Mouse (Mus musculus): ENCODE data around the gene Ascl2.

Gene Ascl2

DNA sequence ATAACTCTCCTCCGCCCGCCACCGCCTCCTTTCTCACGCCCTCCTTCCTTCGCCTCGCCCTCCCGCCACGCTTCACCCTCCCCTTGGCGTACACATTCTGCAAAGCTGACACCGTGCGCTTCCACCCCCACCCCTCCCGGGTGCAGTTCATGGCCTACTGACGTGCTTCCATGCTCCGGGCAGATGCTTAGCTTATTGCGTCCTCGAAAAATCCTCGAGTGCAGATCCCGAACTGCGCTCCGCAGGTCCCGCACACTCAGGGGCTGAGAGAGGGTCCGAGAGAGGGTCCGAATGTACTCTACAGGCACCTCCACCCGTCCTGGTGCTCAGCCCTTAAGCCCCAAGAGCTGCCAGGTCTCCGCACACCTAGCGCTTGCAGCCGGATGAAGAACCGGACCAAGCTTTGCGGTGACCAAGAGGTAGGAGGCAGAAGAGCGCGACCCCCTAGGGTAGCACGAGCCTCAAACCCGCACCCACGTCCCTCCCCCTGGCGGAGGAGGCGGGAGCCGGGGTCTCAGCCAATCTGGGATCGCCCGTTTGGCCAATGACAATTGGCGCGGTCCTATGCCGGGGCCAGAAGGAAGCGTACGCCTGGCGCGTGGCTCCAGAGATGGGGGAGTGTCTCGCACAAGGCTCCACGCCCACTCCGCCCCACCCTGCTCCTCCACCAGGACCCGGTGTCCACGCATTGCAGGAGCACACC is at the start of gene Ascl2:
Ascl2 (minus strand) TSS at position 456 of the 703 bp plus-strand sequence.
- no peak for DNase-seq (ENCODE audit: low spot score)

DNA sequence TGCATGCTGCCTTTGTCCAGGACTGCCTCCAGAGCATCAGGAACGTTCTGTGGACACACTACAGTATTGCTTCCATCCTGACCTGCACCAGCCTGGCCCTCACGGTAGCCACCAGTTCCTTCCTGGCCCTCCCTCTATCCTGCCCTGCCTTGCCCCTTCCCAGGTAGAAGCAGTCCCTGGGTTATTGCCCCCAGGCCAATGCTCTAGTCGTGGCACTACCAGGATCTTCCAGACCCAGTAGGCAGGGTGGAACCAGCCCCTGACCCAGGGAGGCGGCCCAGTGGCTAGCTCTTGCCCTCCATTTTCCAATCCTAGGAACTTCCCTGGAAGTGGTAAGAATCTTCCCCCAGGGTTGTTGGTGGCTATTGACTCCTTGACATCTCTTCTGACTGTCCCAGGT is 48.1 kb upstream of the Ascl2 start:
- no peak for DNase-seq (ENCODE audit: low spot score)

DNA sequence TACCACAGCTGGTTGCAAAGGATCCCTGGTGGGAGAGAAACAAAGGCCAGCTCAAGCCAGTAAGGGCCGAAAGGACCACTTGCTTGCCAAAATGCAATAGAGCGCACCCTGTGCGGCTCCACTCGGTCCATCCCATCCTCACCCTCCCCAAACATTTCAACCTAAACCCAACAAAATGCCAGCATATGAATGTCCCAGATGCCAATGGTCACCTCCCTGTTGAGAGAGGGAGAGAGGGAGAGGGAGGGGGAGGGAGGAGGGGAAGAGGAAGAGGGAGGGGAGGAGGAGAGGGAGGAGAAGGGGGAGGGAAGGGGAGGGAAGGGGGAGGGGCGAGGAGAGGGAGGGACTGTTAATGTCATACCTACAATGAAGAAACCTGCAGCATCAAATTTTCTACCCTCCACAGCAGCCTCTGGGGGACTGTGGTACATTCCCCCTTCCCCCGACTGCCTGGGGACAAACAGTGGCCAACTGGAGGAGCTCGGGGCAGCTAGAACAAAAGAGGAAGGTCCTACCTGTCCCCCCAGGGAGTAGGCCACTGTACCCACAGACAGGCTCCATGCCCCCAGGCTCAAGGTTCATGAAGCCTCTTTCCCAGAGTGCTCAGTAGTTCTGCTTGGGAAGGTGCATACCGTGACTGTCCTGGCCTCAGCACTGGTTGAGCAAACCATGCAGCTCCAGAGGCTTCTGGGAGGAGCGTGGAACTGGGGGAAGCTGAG is 47.5 kb upstream of the Ascl2 start:
- no peak for DNase-seq (ENCODE audit: low spot score)

DNA sequence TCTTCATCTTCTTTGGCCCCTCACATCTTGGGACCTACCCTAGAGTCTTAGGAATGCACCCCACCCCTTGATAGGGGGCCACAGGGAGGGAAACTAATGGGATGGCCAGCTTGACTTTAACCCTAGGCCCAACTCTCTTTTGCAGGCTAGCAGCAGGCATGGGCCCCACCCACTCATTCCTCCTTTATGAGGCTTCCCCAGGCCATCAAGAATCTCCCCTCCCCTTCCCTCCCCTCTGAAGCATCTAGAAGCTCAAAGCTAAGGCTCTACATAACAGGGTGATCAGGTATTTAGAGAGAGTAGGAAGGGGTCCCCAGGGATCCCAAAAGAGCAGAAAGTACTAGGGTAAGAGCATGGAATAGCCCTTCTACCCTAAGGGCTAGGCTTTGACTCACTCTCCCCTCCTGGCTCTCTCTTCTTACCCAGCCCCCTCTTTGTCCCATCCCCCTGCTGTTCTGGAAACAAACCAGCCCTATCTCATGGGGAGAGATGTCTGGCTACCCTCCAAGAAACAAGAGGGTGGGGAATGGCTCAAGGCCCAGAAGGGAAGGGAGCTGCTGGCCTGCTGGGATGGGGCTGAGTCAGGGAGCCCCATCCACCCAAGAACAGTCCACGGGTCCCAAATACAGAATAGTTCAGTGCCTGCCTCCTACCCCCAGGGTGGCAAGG is 46.8 kb upstream of the Ascl2 start:
- peak; percentile 79 for DNase-seq (ENCODE audit: low spot score)

DNA sequence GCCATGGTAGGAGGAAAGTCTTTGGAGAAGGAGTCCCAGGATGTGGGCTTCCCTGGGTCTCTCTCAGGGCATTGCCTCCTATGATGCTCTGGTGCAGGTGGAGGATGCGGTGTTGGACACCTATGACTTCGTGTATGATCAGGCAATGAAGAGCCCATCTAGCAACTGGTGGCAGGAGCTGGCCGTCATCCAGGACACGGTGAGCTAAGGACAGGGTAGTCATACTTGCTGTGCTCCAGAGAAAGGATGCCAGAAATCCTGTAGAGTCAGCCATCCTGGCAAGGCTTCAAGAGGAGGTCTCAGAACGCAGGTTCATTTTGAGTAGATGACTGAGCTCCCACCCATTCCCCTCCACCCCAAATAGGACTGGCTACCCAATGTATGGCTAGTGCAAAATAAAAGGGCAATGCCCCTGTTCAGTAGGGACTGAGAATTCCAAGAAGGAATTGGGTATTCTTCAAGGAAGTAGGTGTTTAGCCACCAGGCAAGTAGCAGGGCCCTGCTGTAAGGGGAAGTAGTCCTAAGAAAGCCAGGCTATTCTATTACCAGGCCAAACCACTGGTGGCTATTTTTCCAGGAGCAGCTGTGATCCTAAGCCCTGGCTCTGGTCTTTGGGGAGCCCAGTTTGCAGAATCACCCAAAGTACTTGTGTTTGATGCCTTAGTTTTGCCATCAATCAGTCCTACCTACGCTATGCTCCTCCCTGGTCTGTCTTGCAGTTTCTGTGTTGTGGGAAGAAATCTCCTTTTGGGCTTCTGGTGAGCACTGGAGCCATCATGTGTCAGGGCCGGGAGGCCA is 46.0 kb upstream of the Ascl2 start:
- DNase-seq (ENCODE audit: low spot score): no peak

DNA sequence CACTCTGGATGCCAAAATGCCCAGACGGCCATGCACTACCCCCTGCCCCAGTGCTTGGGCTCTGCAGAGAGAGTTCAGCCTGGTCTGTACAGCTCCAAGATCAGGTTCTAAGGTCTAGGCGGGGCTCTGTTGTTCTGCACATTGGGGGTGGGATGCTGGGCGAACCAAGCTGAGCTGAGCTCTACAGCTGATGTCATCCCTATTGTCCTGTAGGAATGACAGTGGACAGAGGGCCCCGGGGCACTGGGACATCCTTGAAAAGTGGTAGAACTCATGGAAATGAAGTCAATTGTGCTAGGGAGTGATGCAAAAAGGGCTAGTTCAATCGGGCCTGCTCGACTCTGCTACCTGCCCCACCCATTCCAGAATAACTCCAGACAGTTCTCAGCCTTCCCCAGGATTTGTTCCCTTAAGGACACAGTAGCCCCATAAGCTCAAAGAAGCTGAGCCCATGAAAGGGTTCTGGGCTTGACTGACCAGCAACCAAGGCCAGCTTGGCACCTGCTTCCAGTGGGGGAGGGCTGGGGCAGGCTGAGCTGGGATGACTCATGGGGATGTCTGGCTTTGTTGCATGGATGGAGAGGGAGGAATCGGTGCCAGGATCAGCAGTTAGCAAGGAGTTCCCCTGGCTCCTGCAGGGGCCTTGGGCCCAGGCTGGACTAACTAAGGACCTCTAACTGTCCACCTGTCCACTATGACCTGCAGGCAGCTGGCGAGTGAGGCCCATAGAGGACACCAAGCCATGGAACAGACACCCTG is 44.5 kb upstream of the Ascl2 start:
- peak; percentile 73 for DNase-seq (ENCODE audit: low spot score)

DNA sequence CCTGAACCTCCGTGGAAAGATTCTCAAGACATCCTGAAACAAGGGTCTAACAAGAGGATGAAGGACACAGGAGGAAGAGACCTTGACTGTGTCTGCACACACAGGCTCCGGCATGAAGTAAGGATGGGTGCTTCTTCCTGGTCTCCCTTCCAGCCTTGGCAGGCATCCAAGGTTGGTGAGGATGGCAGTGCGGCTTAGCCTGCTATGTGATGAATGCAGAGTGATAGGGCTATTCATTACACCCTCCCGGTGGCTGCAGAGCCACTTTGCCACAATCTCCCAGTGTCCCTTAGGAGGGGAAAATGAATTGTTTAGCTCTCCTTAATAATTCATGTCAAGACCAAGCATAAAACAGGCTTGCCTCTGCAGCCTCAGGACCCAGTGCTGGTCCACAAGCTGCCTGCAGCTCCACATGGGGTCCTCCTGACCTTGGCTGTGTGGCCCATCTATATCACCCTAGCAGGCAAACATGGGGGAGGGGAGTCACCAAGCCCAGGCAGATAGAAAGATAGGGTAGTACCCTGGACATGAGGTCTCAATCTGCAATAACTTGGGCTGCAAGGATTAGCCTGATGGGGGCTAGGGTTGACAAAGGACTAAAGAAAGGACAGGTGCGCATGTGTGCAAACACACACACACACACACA is 43.3 kb upstream of the Ascl2 start:
- no peak for DNase-seq (ENCODE audit: low spot score)

DNA sequence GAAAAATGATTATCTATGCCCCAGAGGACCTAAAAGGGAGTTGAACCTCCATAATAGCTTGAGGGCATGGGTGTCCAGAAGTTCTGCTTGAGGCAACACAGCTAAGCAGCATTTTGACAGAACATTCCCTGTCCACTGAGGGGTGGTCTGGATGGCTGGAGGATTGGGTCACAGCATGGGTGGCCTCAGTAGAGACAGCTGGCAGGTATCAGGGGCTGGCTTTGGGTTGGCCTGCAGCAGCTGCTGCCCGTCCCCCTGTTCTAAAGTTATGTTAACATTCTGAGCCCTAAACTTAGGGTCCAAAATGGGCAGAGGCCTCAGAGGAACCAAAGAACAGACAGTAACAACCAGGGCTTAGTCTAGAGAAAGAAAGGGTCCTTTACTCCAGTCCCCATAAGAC is 42.2 kb upstream of the Ascl2 start:
- DNase-seq (ENCODE audit: low spot score): no peak

DNA sequence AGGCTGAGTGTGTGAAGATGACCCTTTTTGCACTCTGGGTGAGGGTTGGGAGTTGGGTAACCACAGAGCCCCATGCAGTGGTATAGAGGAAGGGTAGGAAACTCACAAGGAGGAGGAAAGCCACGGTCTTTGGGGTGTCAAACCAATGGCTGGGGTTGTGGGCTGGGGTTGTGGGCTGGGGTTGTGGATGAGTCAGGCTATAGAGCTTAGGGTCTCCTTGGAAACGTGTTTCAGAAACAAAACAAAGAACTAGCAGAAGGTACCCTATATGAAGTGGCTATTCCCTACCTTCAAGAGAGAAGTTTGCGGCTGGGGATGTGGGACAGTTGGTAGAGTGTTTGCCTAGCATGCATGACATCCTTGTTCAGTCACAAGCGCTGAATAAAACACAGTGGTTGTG is 40.9 kb upstream of the Ascl2 start:
- no peak for DNase-seq (ENCODE audit: low spot score)

DNA sequence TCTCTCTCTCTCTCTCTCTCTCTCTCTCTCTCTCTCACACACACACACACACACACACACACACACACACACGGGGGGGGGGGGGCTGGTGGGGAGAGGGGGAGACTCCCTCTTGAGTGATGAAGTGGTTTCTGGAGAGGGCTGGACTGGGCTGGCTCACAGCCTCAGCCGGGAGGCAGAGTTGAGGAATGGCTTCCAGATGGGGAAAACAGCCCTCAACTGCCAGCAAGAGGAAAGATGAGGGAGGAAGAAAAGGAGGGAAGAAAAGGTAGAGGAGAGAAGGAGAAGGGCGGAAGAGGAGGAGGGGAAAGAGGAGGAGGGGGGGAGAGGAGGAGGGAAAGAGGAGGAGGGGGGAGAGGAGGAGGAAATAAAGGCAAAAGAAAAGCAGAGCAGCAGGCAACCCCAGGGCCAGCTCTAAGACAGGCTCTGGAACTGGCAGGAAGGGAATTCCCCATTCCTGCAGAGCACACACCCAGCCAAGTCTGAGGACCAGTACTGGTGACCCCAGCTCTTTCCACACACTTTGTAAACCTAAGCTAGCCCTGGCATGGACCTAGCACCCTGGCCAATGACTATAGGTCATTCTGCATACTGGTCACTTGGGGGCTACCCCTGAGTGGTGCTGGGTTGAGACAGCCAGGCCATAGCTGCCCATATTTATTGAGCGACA is 40.1 kb upstream of the Ascl2 start:
- no peak for DNase-seq (ENCODE audit: low spot score)

DNA sequence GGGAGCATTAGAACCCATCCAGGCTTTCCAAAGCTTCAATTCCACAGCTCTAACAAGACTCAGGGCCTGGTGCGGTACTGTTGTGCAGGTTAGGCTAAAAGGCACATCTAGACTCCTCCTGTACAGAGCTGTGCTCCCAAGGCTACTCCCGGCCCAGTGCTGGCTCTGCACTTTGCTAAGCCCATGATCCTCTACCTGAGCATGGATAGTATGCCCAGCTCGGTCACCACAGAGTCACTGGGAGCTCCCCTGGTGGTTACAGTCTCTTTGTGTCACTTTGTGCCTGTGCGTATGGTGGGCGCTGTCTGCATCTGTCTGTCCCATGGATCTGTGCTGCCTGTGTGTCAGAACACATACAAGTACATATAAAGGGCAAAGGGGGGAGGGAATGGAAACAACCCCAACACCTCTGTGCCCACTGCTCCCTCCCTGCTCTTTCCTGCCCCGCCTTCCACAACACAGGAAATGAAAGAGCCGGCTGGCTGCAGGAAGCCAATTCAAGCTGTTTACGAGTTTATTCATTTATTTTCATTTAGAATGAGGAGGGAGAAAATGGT is 39.4 kb upstream of the Ascl2 start:
- no peak for DNase-seq (ENCODE audit: low spot score)

DNA sequence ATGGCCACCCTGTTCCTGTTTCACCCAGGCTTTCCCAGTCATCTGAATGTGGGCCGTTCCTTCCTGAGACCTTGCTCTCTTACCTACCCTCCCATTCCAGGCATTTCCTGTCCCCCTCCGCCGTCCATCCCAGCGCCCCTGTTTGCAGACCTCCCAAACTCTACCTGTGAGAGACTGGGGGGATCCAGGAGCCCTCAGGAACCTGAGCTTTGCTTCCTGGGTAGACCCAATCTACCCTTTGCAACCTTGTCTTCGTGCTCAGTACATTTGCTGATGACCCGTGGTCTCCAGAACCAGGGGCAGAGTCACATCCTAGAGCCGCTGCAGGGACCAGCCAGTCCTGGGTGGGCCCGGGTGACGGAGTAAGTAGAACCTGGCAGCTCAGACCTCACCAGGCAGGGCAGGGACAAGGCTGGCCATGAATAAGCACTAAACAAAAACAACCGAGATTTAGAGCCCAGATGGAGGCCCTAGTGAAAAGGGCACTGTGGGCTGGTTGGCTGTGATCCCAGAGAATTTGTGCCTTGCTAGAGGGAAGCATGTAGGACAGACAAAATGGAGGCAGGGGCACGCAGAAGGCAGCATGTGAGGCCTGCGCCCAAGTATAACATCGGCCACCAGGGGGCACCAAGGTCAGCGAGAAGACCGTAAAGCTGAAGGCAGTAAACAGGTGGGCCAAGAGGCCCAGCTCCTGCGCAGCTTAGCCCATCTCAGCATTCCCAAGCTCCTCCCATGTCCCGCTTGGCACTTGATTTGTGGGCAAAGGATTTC is 38.7 kb upstream of the Ascl2 start:
- peak; percentile 98 for DNase-seq (ENCODE audit: low spot score)

DNA sequence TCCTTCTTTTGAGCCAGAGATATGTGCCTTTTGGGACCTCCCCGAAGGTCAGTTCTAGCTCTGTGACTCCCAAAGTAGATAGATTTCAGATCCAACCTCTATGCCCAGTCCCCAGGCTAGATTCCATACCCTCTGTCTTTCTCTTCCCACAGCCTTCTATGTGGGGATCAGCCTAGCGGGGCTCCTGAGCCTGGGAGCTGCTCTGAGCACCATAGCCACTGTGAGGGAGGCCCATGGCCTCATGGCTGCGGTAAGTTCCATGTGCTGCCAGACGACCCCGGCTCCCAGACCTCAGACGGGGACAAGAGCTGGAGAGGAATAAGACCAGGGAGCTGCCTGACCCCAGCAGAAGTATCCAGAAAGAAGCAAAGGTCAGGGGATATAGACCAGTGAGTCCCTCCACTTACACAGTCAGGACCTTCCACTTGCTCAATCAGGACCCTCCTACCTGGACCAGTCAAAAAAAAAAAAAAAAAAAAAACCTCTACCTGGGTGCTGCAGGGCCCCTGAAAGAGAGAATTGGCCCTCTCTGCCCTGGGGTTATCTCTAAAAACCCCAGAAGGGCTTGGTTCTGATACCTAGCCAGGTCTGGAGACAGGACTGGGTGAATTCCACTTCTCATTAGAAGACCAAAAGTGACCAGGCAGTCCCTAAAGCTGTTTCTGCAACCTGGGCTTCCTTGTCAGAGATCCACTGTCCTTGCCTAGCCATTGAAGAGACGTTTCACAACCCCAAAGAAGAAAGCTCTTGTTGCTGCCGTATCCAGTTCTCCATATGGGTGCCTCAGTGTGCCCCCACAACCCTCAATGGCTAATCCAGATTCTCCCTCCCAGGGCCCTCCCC is 37.9 kb upstream of the Ascl2 start:
- no peak for DNase-seq (ENCODE audit: low spot score)

DNA sequence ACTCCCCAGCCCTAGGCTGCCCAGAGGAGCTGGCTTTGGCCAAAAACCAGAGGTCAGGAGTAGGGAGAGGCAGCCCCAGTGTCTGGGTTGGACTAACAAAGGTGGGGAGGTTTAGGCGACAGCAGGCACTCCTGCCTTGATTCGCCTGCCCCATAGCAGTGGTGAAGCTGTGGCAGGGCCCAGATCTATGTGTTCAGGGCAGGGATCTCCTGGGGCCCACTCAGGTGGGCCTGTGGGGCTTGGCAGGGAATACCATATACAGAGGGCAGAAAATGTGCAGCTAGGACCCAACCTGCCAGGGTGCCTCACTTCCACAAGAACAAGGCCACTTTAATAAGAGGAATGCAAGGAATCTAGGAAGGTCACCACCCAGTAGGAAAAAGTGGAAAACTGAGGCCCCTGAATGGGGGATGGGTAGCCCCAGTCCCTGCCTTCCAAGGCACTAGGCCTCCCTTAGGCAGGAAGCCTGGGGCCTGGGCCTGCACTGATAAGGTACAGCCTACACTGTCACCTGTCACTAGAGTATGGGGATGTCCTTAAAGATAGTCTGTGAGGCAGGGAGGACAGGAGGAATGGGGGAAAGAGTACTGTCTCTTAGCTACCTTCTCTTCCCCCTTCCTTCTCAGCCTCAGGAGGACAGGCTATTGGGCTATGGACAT is 37.2 kb upstream of the Ascl2 start:
- DNase-seq (ENCODE audit: low spot score): no peak

DNA sequence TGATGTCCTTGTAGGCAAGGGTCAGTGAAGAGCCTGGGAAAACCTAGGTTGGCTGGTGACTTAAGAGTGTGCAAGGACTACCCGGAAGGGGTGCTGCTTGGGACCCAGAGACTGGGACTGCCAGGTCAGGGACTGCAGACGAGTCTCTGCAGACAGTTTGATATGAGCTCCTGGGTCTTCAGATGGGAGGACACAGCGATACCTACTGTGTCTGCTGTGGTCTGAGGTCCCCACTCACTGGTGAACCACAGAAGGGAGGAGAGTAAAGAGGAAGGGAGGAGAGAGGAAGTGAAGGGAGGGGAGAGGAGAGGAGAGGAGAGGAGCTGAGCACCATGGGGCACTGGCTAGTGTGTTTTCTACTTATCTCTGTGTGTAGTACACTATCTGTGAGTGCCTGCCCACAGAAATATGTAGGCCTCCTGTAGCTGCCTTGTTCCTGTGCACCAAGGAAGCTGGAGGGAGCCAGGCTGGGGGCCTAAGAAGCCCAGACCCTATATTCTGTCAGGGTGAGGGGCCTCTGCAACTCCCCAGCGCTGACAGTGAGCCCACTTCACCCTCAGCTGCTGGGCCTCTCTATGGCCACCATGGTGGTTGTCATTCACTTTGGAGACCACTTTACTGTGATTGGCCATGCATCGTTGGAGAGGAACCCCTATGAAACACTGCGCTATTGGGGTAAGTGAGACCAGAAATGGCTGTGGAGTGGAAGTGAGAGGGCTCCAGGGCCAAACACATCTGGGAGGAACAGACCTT is 36.5 kb upstream of the Ascl2 start:
- no peak for DNase-seq (ENCODE audit: low spot score)

DNA sequence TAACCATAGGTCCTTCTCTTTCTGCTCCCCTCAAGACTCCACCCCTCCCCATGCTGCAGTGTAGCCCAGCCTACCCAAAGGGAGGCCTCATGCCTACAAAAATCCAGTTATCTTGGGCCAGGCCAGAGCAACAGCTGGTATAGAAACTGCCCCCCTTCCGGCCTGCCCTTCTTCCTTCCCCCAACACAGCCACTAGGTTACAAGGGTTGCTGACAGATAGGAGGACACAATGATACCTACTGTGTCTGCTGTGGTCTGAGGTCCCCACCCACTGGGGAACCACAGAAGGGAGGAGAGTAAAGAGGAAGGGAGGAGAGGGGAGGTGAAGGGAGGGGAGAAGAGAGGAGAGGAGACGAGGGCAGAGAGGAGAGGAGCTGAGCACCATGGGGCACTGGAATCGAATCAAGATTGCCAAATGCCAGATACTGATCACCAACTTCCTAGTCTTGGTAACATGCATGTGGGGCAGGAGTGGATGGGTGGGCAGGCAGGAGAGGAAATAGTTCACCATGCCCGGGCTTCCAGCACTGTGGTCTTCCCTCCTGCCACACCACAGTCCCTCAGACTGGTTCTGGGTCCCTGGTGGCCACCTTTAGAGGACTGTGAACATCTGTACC is 35.8 kb upstream of the Ascl2 start, which contains the start of gene Tspan32:
Tspan32 (plus strand) TSS at position 320 of the 617 bp plus-strand sequence.
- no peak for DNase-seq (ENCODE audit: low spot score)

DNA sequence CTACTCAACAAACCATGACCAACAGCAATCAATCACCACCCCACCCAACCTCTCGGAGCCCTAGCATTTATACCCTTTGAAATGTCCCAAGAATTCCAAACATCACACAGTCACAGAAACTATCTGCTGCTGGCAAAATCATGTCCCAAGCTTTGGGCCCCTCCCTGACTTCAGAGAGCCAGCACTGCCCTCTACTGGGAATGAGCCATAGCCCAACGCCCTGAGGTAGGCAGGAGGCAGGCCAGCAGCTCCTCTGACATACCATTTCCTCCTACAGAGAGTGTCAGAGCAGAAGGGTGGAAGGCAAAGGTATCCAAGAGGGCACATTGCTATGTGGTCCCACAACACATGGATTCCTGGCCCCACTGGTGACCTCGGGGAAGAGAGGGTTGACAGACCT is 33.6 kb upstream of the Ascl2 start:
- DNase-seq (ENCODE audit: low spot score): no peak

Measured in layer of hippocampus, adult 11-12 months (tissue).